Mouse (Mus musculus) heart, postnatal 14 days (tissue): ENCODE results near the gene Acap2. TPM values are rescaled to one million over a fixed set of nuclear protein-coding genes. Genes with fewer than 3 reads are reported as not detected.

Experiments used
- DNase-seq, 2 experiments: peaks; one replicate each; pipeline ENCODE4 v3.0.0; 2021 to 2022
- intact Hi-C: fragments of 180-260 bp; cut with DNase I; formaldehyde crosslinking; loops from one replicate; pipeline ENCODE4 v1.15.1; 2025
- total RNA-seq, 2 experiments: library from RNA; stranded (reverse); gene quantifications; 2 replicates each; pipeline ENCODE4 v1.2.3; 2021

The Acap2 gene
- total RNA-seq, 2 experiments from 2014 or later: 27.4 to 29.3 TPM

DNA sequence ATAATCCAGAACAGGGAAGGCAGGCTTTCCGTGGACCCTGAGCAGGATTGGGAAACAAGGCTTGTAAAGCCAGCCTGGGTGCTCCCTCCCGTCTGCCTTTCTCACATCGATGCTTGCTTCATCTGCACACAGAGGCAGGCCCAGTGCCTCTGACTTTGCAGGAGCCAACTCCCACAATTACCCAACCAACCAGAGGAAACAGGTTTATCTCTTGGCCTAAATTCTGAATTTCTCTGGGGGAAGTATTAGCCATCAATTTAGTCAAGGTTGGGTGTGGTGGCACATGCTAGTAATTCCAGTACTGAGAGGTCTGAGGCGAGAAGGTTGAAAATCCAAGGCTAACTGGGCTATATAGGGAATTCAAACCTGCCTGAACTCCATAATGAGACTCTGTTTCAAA is 9.4 kb upstream of the Acap2 start:
- DNase-seq: peak in 1 of 2 experiments; percentile 35

DNA sequence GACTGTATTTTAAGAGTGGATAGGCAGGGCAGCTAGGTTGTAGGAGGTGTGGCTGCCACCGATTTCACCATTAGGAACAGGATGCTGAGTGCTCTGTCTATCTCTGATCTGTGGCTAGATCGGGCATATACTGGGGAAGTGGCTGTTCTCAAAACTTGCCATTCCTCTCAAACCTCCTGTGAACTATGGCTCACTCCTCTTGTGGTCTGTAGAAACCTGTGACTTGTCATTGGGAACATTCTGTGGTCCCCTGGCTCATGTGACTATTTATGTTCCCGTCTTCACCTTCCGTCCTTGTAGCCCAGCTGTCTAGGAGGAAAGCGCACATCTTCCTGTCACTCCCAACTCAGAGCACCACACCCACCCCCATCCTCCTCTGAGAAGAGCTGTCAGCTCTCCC is 8.9 kb upstream of the Acap2 start:
- no peak for DNase-seq
- intact Hi-C loops: no loop called here

More for the DNA sequence above, 9.4 kb upstream of the Acap2 start:
- intact Hi-C loops: no loop called here

DNA sequence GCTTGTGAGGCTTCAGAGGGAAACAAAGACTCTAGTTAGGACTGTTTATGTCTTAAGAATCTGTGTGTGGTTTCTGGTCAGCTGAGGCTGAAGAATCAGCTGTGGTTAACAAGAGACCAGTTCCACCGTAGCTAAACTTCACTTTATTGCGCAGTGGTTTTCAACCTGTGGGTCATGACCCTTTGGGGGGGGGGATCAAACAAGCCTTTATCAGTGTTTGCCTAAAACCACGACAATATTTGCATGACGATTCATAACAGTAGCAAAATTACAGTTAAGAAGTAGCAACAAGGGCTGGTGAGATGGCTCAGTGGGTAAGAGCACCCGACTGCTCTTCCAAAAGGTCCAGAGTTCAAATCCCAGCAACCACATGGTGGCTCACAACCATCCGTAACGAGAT is 4.7 kb upstream of the Acap2 start:
- no peak for DNase-seq
- intact Hi-C loops: no loop called here

DNA sequence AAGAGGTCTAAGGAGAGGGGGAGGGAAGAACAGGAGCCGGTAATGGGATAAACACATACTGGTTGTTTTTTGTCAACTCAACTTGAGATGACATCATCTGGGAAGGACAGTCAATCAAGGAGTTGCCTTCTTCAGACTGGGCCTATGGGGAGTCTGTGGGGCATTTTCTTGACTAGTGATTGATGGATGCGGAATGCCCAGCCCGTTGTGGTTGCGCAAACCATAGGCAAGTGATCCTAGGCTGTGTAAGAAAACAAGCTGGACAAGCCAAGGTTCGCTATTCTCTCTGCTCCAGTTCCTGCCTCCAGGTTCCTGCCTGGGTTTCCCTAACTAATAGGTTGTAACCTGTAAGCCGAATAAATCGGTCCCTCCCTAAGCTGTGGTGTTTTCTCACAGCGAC is 4.1 kb upstream of the Acap2 start:
- intact Hi-C loops: no loop called here
- DNase-seq: no peak

DNA sequence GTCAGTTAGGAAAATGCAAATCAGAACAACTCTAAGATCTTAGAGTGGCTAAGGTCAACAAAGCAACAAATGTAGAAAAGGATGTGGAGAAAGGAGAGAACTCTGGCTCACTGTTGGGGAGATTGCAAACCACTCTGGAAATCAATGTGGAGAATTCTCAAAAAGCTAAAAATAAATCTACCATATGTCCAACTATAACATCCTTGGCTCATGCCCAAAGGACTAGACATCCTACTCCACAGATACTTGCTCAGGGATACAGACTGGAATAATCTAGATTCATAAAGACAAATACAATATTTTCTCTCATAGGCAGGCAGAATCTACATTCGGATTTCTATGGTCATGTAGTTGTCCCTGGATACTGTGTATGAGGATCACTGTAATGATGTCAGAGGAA is 3.2 kb upstream of the Acap2 start:
- intact Hi-C loops: no loop called here
- no peak for DNase-seq

DNA sequence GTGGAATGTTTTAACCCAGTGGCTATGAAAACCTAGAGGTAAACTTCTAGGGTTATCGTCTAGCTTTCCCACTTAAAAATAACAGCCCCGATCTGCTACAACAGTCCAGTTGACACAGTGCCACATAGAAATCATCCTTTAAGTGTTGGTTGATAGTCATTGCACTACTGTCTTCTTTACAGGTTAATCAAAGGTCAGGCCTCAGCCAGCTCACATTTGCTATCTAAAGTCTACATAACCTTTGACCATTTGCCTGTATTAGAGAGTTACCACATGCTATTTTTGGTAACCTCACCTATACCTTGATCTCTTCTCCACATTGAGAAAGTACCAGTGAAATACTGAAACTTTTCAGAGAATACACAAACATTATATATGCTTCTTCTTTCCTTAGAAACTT is 659 bp upstream of the Acap2 start:
- intact Hi-C loops: loop anchor here (2.0 kb wide), 1 partner anchor 73 kb away; the partner anchor contains the start of gene Ppp1r2
- no peak for DNase-seq

DNA sequence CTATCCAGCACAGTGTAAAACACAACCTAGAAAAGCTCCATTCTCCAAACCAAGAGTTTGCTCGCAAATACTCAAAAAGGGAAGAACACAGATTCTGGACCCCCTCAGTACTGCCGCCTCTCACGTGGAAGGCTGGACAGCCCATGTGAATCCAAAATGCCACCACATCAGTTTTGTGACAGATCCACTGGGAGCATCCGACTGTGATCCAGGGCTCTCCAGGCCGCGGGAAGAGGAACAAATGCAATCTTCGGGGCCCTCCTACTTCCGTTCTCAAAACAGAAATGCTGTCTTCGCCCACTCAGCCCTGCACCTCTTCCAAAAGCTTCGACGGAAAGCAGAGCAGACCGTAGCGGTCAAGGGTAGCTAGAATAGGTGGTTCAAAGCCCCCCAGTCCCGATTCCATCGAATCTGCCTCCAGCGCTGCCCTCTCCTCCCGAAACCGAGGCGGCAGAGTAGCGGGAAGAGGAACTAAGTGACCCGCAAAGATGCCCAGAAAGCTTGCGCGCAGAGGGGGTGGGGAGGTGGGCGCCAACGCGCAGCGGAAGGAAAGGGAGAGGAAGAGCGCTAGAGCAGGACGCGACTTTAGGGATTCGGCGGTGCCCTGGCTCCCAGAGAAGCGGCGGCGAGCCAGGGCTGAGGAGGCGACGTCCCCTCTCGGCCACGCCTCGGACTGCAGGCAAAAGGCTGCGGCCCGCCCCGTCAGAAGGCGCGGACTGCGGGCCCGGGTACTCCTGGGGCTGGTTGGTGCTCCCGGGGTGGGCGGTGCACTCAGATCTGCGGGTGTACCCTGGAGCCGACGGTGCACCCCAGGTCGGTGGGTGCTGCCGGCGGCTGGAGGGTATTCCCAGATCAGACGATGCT is 887 bp downstream of the Acap2 start:
- intact Hi-C loops: loop anchor here (2.0 kb wide), 1 partner anchor 75 kb away; the partner anchor contains the start of gene Ppp1r2
- DNase-seq: peak; percentile 71 to 73

DNA sequence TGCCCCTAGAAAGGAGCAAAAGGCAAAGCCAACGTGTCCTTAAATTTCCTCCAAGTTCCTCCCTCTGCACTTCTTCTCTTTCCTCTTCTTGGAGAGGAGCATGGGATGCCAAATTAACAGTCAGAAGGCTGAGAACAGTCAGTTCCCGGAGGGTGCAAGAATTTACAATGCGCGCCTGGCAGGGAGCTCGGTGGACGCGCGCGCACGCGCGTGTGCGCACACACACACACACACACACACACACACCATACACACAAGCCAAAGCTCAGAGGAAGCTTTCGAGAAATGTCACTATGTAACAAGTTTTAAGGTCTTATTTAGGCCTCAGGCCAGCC is 1.5 kb downstream of the Acap2 start:
- intact Hi-C loops: no loop called here
- DNase-seq: peak; percentile 58 to 60

DNA sequence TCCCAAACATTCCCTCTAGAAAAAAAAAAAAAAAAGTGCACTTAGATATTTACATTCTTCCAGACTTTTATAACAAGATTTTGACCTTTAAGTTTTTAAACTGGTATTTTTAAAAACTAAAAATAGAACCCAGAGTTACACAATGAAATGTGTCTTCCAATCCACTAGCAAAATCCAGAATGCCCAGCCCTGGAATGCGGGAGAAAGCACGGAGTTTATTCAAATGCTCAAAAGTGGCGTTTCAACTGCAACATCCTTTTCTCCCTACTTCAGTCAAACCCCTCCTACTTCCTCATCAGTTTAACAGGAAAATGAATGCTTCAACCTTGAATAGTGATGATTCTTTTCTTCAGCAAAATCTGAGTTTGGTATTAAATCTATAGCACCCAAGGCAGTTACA is 4.1 kb downstream of the Acap2 start:
- intact Hi-C loops: no loop called here
- DNase-seq: no peak

DNA sequence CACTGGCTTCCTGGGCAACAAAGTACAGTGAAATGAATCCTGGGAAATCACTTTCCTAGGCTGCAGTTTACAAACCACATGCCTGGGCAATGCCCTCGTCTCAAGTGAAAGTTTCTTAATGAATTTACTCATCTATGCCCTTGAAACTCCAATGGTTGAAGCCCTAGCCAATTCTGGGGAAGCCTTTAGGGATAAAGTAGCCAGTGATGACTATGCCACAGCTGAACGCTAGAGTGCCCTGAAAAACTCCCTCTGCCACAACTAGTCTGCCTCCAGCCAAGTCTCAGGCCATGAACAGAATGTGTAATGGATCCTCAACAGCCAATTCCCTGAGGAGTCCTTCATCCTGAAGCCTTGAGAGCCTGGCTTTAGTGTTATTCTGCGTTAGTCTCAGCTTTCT is 8.5 kb downstream of the Acap2 start:
- DNase-seq: no peak
- intact Hi-C loops: no loop called here

DNA sequence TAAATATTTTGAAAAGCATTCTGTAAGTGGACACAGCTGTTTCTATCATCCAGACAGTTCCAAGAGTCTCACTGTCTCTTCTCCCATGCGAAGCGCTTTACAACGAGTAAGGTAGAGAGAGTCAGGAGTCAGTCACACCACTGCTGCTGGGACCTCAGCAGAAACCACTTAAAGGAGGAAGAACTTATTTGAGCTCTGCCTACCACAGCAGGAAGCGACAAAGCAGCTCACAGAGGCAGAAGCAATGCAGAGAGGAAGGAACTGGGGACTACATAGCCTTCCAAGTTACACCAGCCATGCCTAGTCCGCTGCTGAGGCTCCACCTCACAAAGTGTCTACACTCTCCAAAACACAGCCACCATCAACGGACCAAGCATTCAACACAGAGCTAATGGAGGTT is 9.2 kb downstream of the Acap2 start:
- intact Hi-C loops: no loop called here
- no peak for DNase-seq

DNA sequence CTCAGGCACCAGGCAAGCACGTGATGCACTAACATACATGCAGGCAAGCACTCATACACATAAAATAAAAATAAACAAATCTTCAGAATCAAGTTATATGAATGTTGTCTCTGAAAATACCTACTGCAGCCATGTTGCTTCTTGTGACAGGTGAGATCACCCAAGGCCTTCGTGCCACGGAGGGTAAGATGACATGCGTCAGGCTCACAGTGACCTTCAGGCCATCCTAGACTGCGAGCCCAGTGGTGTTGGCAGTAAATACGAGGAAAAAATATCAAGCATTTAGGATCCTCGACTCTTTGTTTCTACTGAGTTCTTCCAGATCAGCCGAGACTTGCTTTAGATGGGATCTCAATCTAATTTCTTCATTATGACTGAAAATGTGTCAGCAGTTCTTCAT is 10.6 kb downstream of the Acap2 start:
- DNase-seq: no peak
- intact Hi-C loops: no loop called here

DNA sequence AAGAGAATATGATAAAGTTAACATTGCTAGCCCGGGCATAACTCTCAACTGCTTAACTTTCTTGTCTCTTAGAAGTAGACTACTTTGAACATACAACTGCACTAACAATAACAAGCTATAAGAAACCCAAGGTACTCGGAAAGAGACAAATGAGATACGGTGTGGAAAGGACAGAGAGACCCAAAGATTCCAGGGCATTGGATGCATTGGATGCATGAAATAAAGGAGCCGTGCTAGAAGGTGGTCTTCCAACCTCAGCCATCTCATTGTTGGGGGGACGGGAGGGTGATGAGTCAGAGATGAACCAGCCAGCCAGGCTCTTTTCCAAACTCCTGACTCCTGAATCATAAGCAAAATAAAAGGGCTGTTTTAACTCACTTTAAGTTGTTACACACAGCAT is 11.8 kb downstream of the Acap2 start:
- intact Hi-C loops: no loop called here

DNA sequence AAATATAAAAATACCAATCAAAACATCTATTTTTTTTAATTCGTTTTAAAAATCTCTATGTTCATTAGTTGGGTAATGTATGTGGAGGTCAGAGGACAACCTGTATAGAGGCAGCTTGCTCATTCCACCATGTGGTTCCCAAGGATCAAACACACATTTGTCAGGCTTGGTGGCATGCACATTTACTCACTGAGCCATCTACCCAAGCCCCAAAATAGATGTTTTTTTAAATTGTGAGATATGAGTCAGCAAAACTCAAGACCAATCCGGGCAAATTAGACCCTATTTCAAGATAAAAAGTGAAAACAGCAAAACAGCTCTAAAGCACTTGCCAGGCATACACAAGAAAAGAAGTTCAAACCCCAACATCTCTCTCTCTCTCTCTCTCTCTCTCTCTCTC is 12.2 kb downstream of the Acap2 start:
- no peak for DNase-seq
- intact Hi-C loops: no loop called here

More for the DNA sequence above, 11.8 kb downstream of the Acap2 start:
- DNase-seq: no peak

DNA sequence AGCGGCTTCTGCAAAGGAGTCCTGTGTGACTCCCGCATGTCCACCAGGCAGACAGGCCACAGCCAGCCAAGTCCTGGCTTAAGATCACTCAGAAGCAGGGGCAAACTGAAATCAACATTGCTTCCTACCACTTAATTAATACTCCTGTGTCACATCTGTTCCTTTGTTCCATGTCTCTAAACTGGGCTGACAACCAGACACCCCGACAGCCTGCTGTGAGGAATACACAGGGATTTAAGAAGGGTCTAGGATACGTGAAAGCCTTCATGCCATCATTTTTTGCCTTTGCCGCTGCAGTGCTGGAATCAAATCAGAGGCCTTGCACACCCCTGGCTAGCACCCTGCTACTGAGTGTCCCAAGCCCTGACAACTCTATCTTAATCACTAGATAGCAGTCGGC is 12.8 kb downstream of the Acap2 start:
- DNase-seq: no peak
- intact Hi-C loops: no loop called here

DNA sequence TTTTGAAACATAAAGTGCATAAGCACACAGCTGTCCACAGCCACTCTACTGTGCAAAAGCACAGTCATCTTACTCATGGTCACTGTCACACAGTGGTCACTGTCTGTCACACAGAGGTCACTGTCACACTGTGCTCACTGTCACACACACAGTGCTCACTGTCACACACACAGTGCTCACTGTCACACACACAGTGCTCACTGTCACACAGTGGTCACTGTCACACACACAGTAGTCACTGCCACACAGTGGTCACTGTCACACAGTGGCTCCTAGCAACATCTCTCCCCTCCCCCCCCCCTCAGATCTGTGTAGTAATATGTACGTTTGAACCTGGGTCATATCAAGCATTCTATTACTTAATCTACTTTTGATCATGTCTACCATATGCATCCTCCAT is 13.9 kb downstream of the Acap2 start:
- no peak for DNase-seq
- intact Hi-C loops: no loop called here

DNA sequence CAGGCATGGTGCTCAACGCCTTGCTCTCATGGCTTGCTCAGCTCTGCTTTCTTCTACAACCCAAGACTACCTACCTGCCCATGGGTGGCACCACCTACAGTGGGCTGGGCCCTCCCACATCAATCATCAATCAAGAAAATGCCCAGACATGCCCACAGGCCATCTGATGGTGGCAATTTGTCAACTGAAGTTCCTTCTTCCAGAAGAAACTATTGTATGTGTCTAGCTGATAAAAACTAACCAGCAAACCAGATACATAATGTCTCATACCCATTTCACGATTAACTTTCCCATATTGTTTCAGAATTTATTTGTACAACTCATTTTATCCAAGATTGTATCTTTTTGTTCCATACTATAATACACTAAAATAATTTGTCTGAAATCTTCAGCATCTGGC is 15.3 kb downstream of the Acap2 start:
- intact Hi-C loops: no loop called here
- DNase-seq: no peak

DNA sequence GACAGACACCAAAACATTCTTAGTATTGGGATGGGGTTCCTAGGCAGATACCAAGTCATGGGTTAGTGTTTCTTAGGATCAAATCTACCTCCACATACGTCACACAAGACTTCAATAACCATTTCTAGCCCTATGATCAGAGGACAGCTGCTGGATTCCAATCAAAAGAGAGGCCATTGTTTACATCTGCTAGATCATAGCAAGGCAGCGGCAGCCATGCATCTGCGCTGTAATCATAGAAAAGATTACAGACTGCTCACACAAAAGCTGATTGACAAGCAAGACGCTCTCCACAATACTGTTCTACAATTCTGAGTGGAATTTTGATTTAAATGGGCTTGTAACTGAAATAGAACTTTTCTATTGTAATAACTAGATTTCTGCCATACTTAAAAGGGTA is 16.3 kb downstream of the Acap2 start:
- intact Hi-C loops: no loop called here
- no peak for DNase-seq

DNA sequence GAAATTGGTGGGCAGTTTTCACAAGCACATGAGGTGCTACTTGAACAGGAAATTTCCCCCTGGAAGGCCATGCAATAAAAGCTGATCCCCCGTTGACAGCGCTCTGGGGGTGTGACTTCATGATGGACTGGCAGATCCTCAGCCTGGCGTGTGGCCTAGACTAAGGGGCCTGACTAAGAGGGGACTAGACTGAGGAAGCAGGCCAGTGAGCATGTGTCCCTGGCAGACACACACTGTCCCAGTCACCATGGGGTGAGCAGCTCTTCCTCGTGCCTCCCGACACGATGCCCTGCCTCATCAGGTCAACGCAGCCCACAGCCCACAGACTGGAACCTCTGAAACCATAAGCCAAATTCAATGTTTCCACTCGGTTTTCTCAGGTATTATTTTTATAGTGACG is 18.5 kb downstream of the Acap2 start:
- DNase-seq: peak; percentile 23 to 32
- intact Hi-C loops: no loop called here

DNA sequence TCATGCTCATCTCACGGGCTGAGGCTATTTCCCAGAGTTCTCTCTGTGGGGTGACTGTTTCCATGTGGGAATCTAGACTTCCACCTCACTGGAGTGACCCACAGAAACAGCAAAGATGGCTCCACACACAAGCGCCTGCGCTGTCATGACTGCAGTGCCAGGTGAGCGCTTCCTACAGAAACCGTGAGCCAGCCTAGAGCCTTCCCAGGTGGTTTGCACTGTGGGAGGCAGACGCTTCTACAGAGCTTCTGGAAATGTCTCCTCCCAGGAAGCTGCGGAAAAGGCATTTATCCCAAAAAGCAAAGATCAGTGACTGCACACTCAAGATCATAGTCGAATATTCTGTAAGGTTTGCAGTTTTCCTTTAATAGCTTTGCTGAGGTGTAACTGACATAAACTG is 20.2 kb downstream of the Acap2 start:
- no peak for DNase-seq
- intact Hi-C loops: no loop called here

DNA sequence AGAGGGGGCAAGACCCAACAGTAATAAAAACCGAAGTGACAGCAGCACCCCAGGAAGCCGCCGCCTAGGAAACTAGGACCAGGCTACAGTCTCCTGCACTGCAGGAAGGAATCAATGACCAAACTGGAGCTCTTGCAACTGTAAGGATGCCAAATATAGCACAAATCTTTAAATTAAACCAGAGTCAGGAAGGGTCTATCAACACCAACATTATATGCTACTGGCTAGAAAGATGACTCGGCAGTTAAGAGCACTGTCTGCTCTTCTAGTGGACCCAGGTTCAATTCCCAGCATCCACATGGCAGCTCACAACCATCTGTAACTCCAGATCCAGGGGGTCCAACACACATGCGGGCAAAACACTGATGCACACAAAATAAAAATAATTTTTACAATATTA is 21.7 kb downstream of the Acap2 start:
- intact Hi-C loops: no loop called here
- DNase-seq: no peak

DNA sequence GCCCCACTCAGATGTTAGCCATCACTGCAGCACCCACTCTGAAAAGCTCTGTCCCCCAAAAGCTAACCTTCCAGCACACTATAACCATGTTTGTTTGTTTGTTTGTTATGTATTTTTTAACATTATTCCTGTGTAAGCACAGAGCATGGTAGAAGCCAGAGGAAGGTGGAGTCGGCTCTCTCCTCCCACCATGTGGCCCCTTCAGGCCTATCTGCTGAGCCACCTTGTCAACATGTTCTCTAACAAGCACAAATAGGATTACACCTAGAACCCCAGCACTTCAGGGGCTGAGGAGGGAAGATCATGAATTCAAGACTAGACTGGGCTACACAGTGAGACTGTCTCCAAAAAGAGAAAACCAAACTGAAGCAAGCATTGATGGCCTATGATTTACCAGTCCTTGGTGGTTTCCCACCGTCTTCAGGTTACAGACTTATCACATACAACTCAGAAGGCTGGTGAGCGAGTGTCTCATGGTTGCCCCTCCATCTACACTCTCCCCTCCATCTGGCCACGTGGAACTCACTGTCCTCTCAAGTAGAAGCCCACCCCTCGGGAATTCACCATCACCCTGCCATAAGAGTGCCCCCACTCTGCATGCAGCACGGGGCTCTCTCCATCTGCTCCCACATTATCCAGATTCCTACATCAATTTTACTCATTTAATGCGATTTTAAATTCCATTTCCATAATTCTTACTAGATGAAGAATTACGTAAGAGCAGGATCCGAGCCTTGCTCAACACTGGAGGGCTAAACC is 26.0 kb downstream of the Acap2 start:
- DNase-seq: no peak
- intact Hi-C loops: no loop called here
